Mouse (Mus musculus): Measurements from ENCODE around the gene Zfp979. TPM values are rescaled to one million over a fixed set of nuclear protein-coding genes. Genes with fewer than 3 reads are reported as not detected.
"Not testable (repeated sequence)": the region's sequence is repeated elsewhere in the genome, so short reads cannot be mapped to it uniquely, and the experiment has no call there.

Gene Zfp979
- polyA plus RNA-seq, 1 experiment from 2014 or later, result 2.5 TPM

- H3K4me1 ChIP-seq, result no peaks in the 10 kb centered on the region
- 56% methylated on average over 1 of the region's 1 CpGs for WGBS
- H3K27me3 ChIP-seq, result no peaks in the 10 kb centered on the region
- no peak overlapping the region for H3K4me3 ChIP-seq
- H3K4me2 ChIP-seq (replicated peaks), result no peak overlapping the region
- H3K9ac ChIP-seq (replicated peaks), result no peak overlapping the region
- H3K9me3 ChIP-seq, result peaks cover 22% of the 10 kb centered on the region
- no peak overlapping the region for H3K27ac ChIP-seq (replicated peaks)
- no peaks in the 10 kb centered on the region for H3K36me3 ChIP-seq
- ATAC-seq (ENCODE audit: low FRiP score, low read depth), result peak; percentile 76
Observed at GRCm38 (mm10) chr4:147586511-147587473, 55.5 kb downstream of the Zfp979 start.

GRCm38 (mm10) chr4:147579371-147579770, 62.9 kb downstream of the Zfp979 start:
- not testable (repeated sequence) for H3K4me2 ChIP-seq (replicated peaks); H3K27me3 ChIP-seq; H3K4me1 ChIP-seq; H3K9ac ChIP-seq (replicated peaks); ATAC-seq (ENCODE audit: low FRiP score, low read depth); H3K36me3 ChIP-seq; H3K27ac ChIP-seq (replicated peaks); H3K4me3 ChIP-seq
- WGBS, result 86% methylated on average over 4 of the region's 4 CpGs
- H3K9me3 ChIP-seq, result peaks cover 13% of the 10 kb centered on the region; the same call in 1 of the 2 replicates

- H3K4me3 ChIP-seq; H3K27me3 ChIP-seq; ATAC-seq (ENCODE audit: low FRiP score, low read depth); H3K4me1 ChIP-seq; H3K4me2 ChIP-seq (replicated peaks); H3K27ac ChIP-seq (replicated peaks); H3K9ac ChIP-seq (replicated peaks); H3K36me3 ChIP-seq: not testable (repeated sequence)
- 88% methylated on average over 8 of the region's 8 CpGs for WGBS
- peaks cover 23% of the 10 kb centered on the region for H3K9me3 ChIP-seq
Observed at GRCm38 (mm10) chr4:147571156-147571555, 71.2 kb downstream of the Zfp979 start.

- 75% methylated on average over 6 of the region's 6 CpGs for WGBS
- H3K36me3 ChIP-seq, result no peaks in the 10 kb centered on the region
- H3K9ac ChIP-seq (replicated peaks), result no peak overlapping the region
- H3K27me3 ChIP-seq, result no peaks in the 10 kb centered on the region
- H3K4me1 ChIP-seq, result no peaks in the 10 kb centered on the region
- peaks cover 16% of the 10 kb centered on the region for H3K9me3 ChIP-seq
- H3K4me2 ChIP-seq (replicated peaks), result no peak overlapping the region
- no peak overlapping the region for H3K4me3 ChIP-seq
- ATAC-seq (ENCODE audit: low FRiP score, low read depth), result no peak
- no peak overlapping the region for H3K27ac ChIP-seq (replicated peaks)
Observed at GRCm38 (mm10) chr4:147565426-147566220, 76.7 kb downstream of the Zfp979 start.

Other genes starting within 250 kb of the Zfp979 start
- 9.6 and 9.7 TPM in 2 replicates for gene Zfp982, start 150.1 kb downstream of the Zfp979 start, polyA plus RNA-seq (2016; fragmentation: Nextera tagmentation; extraction: Ambion mirVana)
- gene Gm16503, start 102.3 kb downstream of the Zfp979 start, polyA plus RNA-seq (2016; fragmentation: Nextera tagmentation; extraction: Ambion mirVana), result 0.60 and 0.71 TPM in 2 replicates
- 0.10 TPM in 2 replicates for gene Zfp985, start 89.2 kb downstream of the Zfp979 start, polyA plus RNA-seq (2016; fragmentation: Nextera tagmentation; extraction: Ambion mirVana)
- not detected in 2 replicates for gene Zfp534, start 60.0 kb upstream of the Zfp979 start, polyA plus RNA-seq (2016; fragmentation: Nextera tagmentation; extraction: Ambion mirVana)
- 5.8 and 6.0 TPM in 2 replicates for gene Zfp984, start 167.3 kb upstream of the Zfp979 start, polyA plus RNA-seq (2016; fragmentation: Nextera tagmentation; extraction: Ambion mirVana)
- gene Zfp933, start 205.9 kb upstream of the Zfp979 start, polyA plus RNA-seq (2016; fragmentation: Nextera tagmentation; extraction: Ambion mirVana), result 4.9 and 6.7 TPM in 2 replicates
- 53.2 and 61.8 TPM in 2 replicates for gene Miip, start 226.3 kb upstream of the Zfp979 start, polyA plus RNA-seq (2016; fragmentation: Nextera tagmentation; extraction: Ambion mirVana)
- gene Fv1, start 226.5 kb upstream of the Zfp979 start, polyA plus RNA-seq (2016; fragmentation: Nextera tagmentation; extraction: Ambion mirVana), result 15.8 and 16.9 TPM in 2 replicates